Mouse (Mus musculus): ENCODE data around the gene Six3.

DNA sequence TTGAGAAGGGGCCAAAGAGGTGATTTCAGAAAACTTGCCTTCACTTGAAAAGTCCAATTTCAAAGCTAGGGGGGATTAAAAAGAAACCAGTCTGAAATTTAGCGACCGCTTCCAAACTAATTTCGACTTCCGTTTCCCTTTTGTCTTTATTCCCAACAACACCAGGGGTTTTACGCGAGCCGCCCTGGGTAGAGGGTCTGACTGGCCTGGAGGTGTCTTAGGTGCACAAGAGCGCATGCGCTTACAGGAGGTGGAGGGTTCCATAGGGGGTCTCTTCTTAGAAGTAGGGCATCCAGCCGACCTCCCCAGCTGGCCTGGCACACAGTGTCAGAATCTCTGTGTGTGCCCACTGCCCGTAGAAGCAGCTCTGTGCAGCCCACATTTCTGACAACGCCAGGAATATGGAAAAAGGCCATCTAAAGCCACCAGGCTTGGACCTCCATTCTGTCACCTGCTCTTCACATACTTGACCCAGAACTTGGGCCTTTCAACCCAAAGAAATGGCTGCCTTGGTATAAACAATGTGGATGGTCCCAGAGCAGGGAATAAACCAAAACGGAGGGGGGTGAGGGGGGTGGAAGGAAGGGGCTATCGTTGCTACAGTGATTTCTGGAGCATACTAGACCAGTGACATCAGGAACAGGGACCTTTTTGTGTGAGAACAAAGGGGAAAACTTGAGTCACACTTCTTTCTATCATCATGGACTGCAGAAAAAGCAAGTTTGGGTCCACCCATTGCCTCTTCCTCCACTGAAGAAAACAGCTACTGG, 12.9 kb downstream of the Six3 start:
- no peak for TF ChIP-seq CTCF (IDR thresholded peaks at IDR 0.05; ENCODE audit: low read depth)
- no peak for TF ChIP-seq EP300 (optimal IDR thresholded peaks at IDR 0.05)

Data from stomach, postnatal 0 days (tissue).